Mouse (Mus musculus) v-Abl transformed pro-B cells (cell line): ENCODE data around the gene Rab22a.
"Not testable (repeated sequence)": the region's sequence is repeated elsewhere in the genome, so short reads cannot be mapped to it uniquely, and the experiment has no call there.

ENCODE experiments used
- in situ Hi-C, 2 experiments: fragments of 400-800 bp; cut with MboI; formaldehyde crosslinking; loops; one replicate each; pipeline ENCODE4 v1.15.1; 2025; ENCODE audit not compliant: unreplicated experiment in 2 of 2

Rab22a gene

GRCm38 (mm10) chr2:173664736-173665135 lies 5.2 kb downstream of the Rab22a start:
- in situ Hi-C loops, result loop anchor here (25.0 kb wide), 2 partner anchors 1302 to 1327 kb away; partner anchors contain the start of genes Aurka (in 1 of the 2), Cstf1 (in 1 of the 2) and Fam210b (in 1 of the 2)

DNA sequence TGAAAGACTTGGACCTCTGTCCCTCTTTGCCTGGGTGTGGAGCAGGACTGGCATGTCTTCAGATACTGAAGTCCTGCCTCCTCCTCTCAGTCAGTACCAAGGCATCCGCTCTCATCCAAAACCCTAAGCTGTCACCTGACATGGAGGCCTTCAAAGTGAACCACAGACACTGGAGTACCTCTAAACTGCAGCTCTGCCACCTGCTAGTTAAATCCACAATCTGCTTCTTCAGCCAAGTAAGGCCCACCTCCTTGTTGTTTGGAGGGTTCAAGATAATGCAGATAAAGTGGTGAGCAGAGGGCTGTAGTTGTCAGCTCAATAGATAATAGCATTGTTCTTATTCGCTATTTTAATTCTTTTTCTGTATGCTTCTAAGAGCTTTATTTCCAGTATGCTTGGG lies 5.7 kb downstream of the Rab22a start:
- in situ Hi-C loops, result loop anchor here (25.0 kb wide), 2 partner anchors 1303 to 1328 kb away; partner anchors contain the start of genes Aurka (in 1 of the 2), Cstf1 (in 1 of the 2) and Fam210b (in 1 of the 2)

DNA sequence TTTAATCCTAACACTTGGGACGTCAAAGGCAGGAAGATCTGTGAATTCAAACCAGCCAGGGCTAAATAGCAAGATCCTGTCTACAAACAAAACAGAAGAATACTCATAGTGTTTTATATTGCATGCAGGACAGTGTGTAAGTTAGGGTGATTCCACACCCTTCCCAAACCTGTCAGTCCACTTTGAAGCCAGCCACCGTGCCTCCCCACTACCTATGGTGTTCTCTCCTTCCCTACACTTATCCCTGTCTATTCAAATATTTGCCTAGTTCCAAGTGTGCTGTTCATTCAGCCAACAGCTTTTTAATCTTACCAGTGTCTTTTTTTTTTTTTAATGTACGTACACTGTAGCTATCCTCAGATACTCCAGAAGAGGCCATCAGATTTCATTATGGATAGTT lies 7.3 kb downstream of the Rab22a start:
- in situ Hi-C loops, result loop anchor here (25.0 kb wide), 2 partner anchors 1305 to 1330 kb away; partner anchors contain the start of genes Aurka (in 1 of the 2), Cstf1 (in 1 of the 2) and Fam210b (in 1 of the 2)

- in situ Hi-C loops, result loop anchor here (25.0 kb wide), 2 partner anchors 1310 to 1335 kb away; partner anchors contain the start of genes Aurka (in 1 of the 2), Cstf1 (in 1 of the 2) and Fam210b (in 1 of the 2)
Measured at GRCm38 (mm10) chr2:173672328-173672896, 12.9 kb downstream of the Rab22a start.

GRCm38 (mm10) chr2:173673469-173673868 lies 13.9 kb downstream of the Rab22a start:
- in situ Hi-C loops, result loop anchor here (25.0 kb wide), 2 partner anchors 1311 to 1336 kb away; partner anchors contain the start of genes Aurka (in 1 of the 2), Cstf1 (in 1 of the 2) and Fam210b (in 1 of the 2)

DNA sequence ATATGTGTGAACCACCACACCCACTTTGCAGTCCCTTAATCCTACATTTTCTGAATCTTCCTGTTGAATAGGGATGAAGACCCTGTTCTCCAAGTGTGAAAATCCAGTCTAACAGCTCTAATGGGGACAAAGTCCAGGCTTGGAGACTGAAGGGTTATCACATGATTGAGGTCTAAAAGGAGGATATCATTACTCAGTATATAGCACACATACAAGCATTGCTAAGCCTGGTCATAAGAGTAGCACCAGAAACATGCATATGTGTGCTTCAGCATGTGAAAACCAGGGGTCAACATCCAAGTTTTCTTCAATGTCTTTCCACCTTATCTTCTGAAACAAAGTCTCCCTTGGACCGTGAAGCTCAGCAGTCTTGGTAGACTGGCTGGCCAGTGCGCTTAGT lies 19.0 kb downstream of the Rab22a start:
- in situ Hi-C loops, result no loop called here

DNA sequence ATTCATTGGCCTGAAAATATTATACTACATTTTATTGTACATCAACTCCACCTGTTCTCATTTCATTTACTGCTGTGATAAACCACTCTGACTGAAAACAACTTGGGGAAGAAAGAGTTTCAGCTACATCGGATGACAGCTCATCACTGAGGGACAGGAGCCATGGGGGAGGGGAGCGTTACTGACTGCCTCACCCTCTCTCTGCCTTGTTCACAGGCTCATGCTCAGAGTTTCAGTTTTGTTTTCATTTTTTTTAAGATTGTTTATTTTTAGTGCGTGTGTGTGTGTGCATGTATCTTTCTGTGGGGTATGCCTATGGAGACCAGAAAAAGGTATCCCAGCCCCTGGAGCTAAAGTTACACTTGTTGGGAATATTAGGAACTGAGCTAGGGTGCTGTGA lies 19.7 kb downstream of the Rab22a start:
- in situ Hi-C loops, result no loop called here

DNA sequence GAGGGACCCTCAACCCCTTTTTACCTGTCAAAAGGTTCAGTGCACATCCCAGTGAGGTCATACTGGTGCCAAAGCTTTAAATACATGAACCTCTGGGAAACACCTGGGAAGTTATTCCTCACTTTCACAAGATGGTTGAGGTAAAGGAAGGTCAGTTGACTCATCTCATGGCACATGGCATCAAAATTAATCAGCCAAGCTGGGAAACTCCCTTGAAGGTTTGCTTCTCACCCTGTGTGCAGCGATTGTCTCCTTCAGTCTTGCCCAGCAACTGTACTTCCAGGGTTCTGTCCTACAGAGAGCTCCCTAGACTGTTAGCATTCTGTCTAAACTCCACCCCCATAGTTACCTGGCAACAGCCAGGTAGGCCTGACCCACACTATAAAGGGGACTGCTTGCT lies 20.6 kb downstream of the Rab22a start:
- in situ Hi-C loops, result no loop called here

- in situ Hi-C loops, result no loop called here
Measured at GRCm38 (mm10) chr2:173682773-173683172, 23.2 kb downstream of the Rab22a start.

DNA sequence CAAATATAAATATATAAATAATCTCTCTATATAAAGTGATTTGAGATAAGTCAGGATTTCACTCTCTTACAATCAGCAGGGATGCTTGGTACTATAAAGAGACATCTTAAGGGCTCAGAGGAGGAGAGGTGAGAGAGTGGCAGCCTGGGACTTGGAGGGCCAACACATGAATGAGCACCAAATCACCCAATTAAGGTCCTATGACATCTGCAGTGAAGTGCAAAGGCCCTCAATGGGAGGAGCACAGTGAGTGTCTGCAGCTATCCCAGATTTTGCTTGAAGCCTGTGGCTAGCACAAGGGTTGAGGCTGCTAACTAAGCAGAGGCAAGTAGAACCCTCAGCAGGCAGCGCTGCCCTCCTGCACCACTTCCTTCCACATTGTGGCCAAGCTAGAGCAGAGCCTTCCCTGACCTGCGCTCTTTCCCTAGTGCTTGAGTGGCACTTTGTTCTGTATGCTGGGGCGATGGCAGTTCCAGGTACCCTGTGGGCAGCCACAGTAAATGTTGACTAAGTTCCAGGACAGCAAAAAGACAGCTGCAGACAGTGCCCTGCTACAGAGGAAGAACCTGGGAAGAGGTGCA lies 26.3 kb downstream of the Rab22a start:
- in situ Hi-C loops, result no loop called here

DNA sequence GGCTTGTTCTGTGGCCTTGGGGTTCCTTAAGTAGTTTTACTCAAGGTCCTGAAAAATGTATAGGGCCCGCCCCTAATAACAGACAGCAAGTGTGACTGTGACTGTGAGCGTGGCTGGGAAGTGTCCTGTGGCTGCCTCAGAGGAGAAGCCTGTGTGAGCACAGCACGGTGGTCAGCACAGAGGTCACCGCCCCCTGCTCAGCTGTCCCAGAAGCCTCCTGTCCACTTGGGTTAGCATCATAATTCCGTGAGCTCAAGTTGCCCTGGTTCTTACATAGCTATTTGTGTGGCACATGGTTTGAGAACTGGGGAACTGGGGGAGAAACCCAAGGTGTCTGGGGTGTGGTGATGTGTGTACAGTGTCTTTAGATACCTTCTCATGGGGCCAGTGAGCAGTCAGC lies 27.8 kb downstream of the Rab22a start:
- in situ Hi-C loops, result no loop called here

- in situ Hi-C loops, result no loop called here
Measured at GRCm38 (mm10) chr2:173689835-173690234, 30.3 kb downstream of the Rab22a start.

- in situ Hi-C loops, result no loop called here
Measured at GRCm38 (mm10) chr2:173691748-173692147, 32.2 kb downstream of the Rab22a start.

DNA sequence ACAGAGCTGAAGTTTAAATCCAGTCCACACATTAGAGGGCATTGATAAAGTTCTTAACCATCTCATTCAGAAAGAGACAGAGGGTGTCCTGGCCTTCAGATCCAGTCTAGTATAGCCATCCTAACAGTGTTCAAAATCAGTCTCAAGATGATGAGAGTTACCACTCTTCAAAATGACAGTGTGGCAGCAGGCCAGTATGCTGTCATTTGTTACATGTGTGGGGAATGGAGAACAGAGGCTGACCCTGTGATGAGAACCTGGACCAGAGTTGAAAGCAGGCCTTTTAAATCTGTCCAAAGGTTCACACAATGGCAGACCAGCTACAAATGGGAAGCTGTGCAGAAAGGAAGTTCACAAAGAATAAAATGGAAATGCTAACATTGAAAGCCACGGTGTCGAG lies 33.1 kb downstream of the Rab22a start:
- in situ Hi-C loops, result no loop called here

DNA sequence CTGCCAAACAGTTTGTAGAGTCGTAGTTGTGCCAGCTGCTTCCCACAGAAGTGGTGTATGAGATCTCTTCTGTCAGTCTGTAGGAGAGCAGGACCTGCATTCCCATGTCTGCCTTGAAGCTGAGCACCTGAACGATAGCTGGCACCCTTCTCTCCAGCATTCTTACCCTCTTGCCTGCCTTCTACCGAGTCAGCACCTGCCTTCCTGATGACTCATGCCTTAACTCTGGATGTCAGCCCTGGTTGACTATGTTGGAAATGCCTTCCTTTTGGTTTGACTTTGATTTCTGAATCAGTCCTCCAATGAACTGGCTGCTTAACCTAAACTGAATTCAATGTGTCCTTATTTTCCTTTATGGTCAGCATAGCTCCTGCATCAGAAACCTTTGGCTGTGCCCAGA lies 39.3 kb downstream of the Rab22a start:
- in situ Hi-C loops, result no loop called here

DNA sequence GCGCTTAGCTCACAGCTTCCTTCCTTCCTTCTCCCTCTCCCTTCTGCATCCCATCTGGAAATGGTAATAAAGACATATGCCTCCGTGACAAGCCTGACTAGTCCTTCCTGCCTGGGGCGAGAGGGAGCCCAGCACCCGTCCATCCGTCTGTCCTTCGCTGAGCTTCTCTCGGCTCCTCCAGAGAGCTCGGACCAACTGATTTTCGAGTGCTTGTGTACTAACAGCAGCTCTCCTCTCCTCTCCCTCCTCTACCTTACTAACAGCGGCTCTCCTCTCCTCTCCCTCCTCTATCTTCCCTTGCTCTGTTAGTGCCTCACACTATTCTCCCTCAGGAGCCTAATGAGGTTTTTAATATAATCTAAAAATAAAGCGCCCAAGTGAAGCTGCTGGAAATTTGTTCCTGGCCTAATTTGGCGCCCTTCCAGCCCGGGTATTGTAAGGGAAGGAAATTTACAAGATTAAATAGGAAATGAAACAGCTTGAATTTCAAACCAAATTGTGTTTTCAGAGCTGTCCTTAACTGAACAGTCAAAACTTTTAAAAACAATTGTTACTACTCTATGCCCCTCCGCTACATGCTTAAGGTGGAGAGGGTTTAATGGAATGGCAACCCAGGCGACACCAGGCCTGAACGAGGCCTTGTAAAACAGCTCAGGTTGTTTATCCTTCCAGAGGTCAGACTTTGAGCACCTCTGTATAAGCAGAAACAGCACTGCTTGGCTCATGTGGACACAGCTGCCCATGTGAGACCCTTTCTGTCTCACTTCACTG lies 42.7 kb downstream of the Rab22a start:
- in situ Hi-C loops, result no loop called here

GRCm38 (mm10) chr2:173702867-173703237 lies 43.3 kb downstream of the Rab22a start:
- in situ Hi-C loops, result no loop called here

- in situ Hi-C loops, result no loop called here
Measured at GRCm38 (mm10) chr2:173705827-173706551, 46.4 kb downstream of the Rab22a start.

GRCm38 (mm10) chr2:173707626-173708025 lies 48.1 kb downstream of the Rab22a start:
- in situ Hi-C loops, result not testable (repeated sequence)

GRCm38 (mm10) chr2:173710193-173710592 lies 50.6 kb downstream of the Rab22a start:
- in situ Hi-C loops, result no loop called here

GRCm38 (mm10) chr2:173712656-173713055 lies 53.1 kb downstream of the Rab22a start:
- in situ Hi-C loops, result no loop called here
